Mouse (Mus musculus) testis, adult 2 months (tissue): ENCODE data around the gene Ccr2. TPM values are rescaled to one million over a fixed set of nuclear protein-coding genes. Genes with fewer than 3 reads are reported as not detected.
"Not testable (repeated sequence)": the region's sequence is repeated elsewhere in the genome, so short reads cannot be mapped to it uniquely, and the experiment has no call there.

Experiments used
- H3K27ac ChIP-seq: fragments of 200-500 bp; 2 replicates; pipeline ENCODE4 v1.5.1; 2012; ENCODE audit warnings: low read depth, low read length; ENCODE audit not compliant: control insufficient read depth, insufficient read depth
- H3K27me3 ChIP-seq: fragments of 200-500 bp; 2 replicates; pipeline ENCODE4 v1.6.1; 2012; ENCODE audit warnings: mild to moderate bottlenecking, low read length, moderate library complexity; ENCODE audit not compliant: control insufficient read depth, insufficient read depth
- H3K36me3 ChIP-seq: fragments of 200-500 bp; 2 replicates; pipeline ENCODE4 v1.6.1; 2012; ENCODE audit warnings: mild to moderate bottlenecking, low read length; ENCODE audit not compliant: control insufficient read depth, insufficient read depth
- H3K4me1 ChIP-seq: fragments of 200-500 bp; 2 replicates; pipeline ENCODE4 v1.6.1; 2012; ENCODE audit warnings: low read length; ENCODE audit not compliant: control insufficient read depth, insufficient read depth
- H3K4me3 ChIP-seq: fragments of 200-500 bp; 2 replicates; pipeline ENCODE4 v1.5.1; 2012; ENCODE audit warnings: low read depth, mild to moderate bottlenecking, low read length, moderate library complexity, mixed read lengths; ENCODE audit not compliant: control insufficient read depth
- CTCF ChIP-seq: fragments of 200-500 bp; IDR thresholded peaks from 2 replicates; pipeline ENCODE4 v1.5.1; 2012; ENCODE audit warnings: low read depth, mild to moderate bottlenecking, inconsistent platforms, low read length, moderate library complexity; ENCODE audit not compliant: control insufficient read depth, insufficient read depth, insufficient replicate concordance
- POLR2A ChIP-seq: fragments of 200-500 bp; IDR thresholded peaks from 2 replicates; pipeline ENCODE4 v1.6.1; 2012; ENCODE audit warnings: low read depth, mild to moderate bottlenecking, inconsistent platforms, low read length, moderate library complexity; ENCODE audit not compliant: control insufficient read depth
- polyA plus RNA-seq: library from polyadenylated mRNA; depleted of rRNA; stranded (reverse); fragments of >200 nt; gene quantifications from 2 replicates; pipeline ENCODE4 v1.2.3, GENCODE M21; 2012

The Ccr2 gene
- polyA plus RNA-seq, 1 experiment = 0.30 TPM

DNA sequence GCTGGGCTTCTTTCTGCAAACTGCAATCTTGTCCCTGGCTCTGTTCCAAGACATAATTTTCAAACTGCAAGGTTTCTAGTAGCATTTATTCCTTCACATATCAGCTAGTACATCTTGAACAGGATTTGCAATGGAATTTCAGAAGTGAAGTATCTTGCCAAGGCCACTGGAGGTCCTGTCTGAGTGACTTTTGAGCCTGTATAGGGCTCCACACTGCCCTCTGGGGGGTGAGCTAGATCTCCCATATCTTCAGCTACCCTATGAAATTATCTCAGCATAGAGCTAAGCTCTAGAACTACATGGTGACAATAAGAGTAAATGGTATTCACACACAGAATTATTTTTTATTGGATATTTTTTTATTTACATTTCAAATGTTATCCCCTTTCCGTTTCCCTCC is 16.7 kb downstream of the Ccr2 start:
- Histone ChIP-seq H3K4me3 (no peak overlapping the region), H3K36me3 (no peaks in the 10 kb centered on the region), H3K27ac (no peak overlapping the region), H3K27me3 (no peaks in the 10 kb centered on the region), H3K4me1 (no peaks in the 10 kb centered on the region)
- TF ChIP-seq CTCF (no peak), POLR2A (no peak)

DNA sequence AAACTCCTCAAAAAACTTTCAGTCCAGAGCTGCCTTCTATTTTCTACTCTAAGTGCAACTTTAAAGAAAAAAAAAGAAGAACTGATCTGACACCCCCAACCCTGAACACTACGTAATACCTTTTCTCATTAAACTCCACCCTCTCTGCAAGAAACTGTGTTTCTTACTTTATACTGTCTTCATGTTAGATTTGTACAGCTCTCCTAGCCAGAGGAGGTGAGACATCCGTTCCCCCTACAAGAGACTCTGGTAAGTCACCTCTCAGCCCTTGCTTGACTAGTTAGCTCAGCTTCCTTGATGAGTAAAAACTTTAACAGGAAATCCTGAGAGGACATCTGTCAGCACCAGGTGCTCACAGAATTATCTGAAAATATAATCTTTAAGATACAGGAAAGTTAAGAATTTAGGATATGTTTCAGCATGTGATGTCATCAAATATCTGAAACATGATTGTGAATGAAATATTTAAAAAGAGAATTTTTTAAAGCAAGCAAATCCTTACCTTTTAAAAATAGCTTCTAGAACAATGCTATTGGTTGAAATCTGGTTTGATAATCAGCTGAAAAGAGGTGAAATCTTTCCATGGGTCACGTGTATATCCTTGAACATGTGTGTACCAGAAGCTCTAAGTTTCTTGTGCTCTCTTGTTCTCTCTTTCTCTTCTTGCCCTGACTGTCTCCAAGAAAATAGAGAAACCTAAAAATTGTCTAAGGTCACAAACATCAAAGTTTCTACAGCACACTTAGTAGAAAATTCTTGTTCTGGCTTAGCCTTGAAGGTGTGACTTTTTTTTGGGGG is 19.8 kb downstream of the Ccr2 start, which contains the start of gene Ccr5:
Ccr5 (plus strand) TSS at position 157 of the 798 bp plus-strand sequence.
- Histone ChIP-seq H3K27me3 (no peaks in the 10 kb centered on the region), H3K4me1 (peaks cover 2% of the 10 kb centered on the region; the same call in 1 of the 2 replicates), H3K27ac (no peak within 1 kb of the TSS), H3K4me3 (no peak within 1 kb of the TSS), H3K36me3 (no peaks in the 10 kb centered on the region)
- no peak for TF ChIP-seq CTCF
- no peak for TF ChIP-seq POLR2A

DNA sequence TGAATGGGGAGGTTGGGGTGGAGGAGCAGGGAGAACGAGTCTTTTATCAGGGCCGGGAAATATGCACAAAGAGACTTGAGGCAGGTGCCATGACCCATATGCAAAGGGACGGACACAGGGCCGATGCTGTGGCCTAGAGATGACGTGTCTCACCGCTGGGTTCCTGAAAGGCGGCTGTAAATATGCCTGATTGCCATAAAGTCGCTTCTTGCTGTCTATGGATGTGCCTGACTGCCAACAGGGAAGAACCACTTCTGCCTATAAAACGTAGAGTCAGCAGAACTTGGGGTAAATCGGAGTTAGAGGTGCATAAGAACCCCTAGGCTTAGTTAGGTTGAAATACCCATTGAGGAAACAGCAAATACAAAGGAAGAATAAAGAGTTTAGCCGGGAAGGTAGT is 23.8 kb downstream of the Ccr2 start:
- Histone ChIP-seq H3K4me1 (peaks cover 2% of the 10 kb centered on the region; the same call in 1 of the 2 replicates), H3K36me3 (no peaks in the 10 kb centered on the region), H3K27ac (no peak overlapping the region), H3K4me3 (no peak overlapping the region), H3K27me3 (no peaks in the 10 kb centered on the region)
- TF ChIP-seq CTCF (no peak), POLR2A (no peak)

- Histone ChIP-seq H3K4me3 (no peak overlapping the region), H3K36me3 (no peaks in the 10 kb centered on the region), H3K27me3 (no peaks in the 10 kb centered on the region), H3K4me1 (peaks cover 2% of the 10 kb centered on the region; the same call in 1 of the 2 replicates), H3K27ac (no peak overlapping the region)
- TF ChIP-seq POLR2A (no peak), CTCF (no peak)
These were observed 24.6 kb downstream of the Ccr2 start for GRCm38 (mm10) chr9:124126373-124126772.

DNA sequence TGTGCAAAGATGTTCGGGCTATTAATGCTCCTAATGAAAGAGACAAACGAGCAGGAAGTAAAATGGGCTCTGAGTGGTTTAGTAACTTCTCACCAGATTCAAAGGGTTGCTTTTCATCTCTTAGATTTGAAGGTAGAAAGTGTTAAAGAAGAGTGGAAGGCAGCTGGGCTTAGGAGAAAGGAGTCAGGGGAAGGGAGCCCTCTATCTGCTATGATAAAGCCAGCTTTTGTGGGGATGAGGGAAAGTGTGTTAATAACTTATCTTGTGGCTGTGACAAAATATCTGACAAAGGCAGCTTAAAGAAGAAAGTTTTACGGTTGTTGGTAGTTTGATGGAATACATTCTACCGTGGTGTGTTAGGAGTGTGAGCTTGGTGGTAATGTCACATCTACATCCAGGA is 25.7 kb downstream of the Ccr2 start:
- Histone ChIP-seq H3K4me3 (no peak overlapping the region), H3K4me1 (peaks cover 2% of the 10 kb centered on the region; the same call in 1 of the 2 replicates)

DNA sequence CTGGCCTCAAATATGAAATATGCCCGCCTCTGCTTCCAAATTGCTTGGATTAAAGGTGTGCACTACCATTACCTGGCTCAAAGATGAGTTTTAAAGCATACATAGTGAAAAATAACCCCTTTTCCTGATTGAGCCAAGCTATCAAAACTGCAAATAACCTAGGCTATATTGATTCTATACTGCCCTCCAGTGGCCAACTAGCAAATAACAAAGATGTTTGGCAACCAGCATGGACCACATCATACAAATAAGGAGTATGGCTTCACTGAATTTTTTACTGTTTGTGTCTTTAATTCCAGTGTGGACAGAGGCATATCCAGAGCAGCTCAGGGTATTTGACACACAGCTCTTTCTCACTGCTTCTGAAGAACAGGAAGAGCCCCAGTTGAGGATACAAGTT is 26.6 kb downstream of the Ccr2 start:
- Histone ChIP-seq H3K27me3 (no peaks in the 10 kb centered on the region), H3K4me3 (no peak overlapping the region), H3K36me3 (no peaks in the 10 kb centered on the region), H3K4me1 (peaks cover 2% of the 10 kb centered on the region; the same call in 1 of the 2 replicates), H3K27ac (no peak overlapping the region)
- TF ChIP-seq CTCF (peak; percentile 5; the same call in 1 of the 2 replicates), POLR2A (no peak)

More for the DNA sequence above, 25.7 kb downstream of the Ccr2 start:
- Histone ChIP-seq H3K27me3 (no peaks in the 10 kb centered on the region), H3K27ac (no peak overlapping the region), H3K36me3 (no peaks in the 10 kb centered on the region)
- TF ChIP-seq CTCF = no peak
- no peak for TF ChIP-seq POLR2A

GRCm38 (mm10) chr9:124132899-124133298 is 31.1 kb downstream of the Ccr2 start:
- H3K27me3 ChIP-seq, H3K36me3 ChIP-seq, H3K27ac ChIP-seq, H3K4me1 ChIP-seq, H3K4me3 ChIP-seq: not testable (repeated sequence)

DNA sequence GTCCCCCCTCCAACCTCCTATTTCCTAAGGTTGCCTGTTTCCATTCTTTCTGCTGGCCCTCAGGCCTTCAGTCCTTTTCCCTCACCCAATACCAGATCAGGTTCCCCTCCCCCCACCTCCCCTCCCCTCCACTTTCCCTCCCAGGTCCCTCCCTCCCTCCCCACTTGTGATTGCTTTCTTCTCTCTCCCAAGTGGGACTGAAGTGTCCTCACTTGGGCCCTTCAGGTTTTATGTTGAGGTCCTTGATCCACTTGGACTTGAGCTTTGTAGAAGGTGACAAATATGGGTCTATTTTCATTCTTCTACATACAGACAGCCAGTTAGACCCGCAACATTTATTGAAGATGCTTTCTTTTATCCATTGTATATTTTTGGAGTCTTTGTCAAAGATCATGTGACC is 33.2 kb downstream of the Ccr2 start:
- not testable (repeated sequence) for H3K27me3 ChIP-seq, H3K4me1 ChIP-seq, H3K4me3 ChIP-seq, H3K36me3 ChIP-seq, H3K27ac ChIP-seq
